Mouse (Mus musculus) kidney, adult 2 months (tissue): ENCODE results near the gene Sag.

ENCODE experiments used
- CTCF ChIP-seq: fragments of 200-500 bp; conservative IDR thresholded peaks from 2 replicates; pipeline ENCODE4 v1.5.1; 2011; ENCODE audit warnings: low read depth, mild to moderate bottlenecking, control low read depth, low read length, moderate library complexity, mixed read lengths; ENCODE audit not compliant: insufficient read depth, insufficient read length
- POLR2A ChIP-seq: fragments of 200-500 bp; IDR thresholded peaks from one replicate; pipeline ENCODE4 v1.6.1; 2011; ENCODE audit warnings: low read depth, low read length, control low read depth

- TF ChIP-seq CTCF (no peak), POLR2A (no peak)
Observed at GRCm38 (mm10) chr1:87853601-87854361, 50.3 kb downstream of the Sag start.
